Mouse (Mus musculus): ENCODE data around the gene Tnnt3. TPM values are rescaled to one million over a fixed set of nuclear protein-coding genes. Genes with fewer than 3 reads are reported as not detected.

Gene Tnnt3
- polyA plus RNA-seq, 1 experiment = 2.2 TPM

DNA sequence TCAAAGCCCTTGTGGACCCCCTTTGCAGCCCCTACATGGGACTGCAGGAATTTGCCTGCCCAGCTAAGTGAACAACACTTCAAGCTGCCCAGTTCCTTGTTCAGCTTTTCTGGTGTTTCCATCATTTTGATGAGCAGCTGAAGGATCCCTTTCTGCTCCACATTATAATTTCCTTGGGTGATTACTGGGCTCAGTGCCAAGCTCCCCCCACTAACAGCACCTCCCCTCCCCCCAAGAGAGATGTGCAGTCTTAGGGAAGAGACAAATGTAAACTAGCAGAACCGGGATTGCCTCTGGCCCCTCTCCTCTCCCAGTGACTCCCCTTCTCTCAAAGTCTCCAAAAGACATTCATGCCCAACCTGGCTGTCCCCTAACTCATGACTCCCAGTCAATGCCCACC is 56.0 kb downstream of the Tnnt3 start:
- TF ChIP-seq CTCF (IDR thresholded peaks at IDR 0.05; ENCODE audit: borderline replicate concordance, control insufficient read depth, extremely low read depth, insufficient read depth, low read length, poor library complexity) (no peak), POLR2A (IDR thresholded peaks at IDR 0.05; ENCODE audit: control insufficient read depth, extremely low read depth, insufficient read depth, low read length, poor library complexity) (no peak)
- Histone ChIP-seq H3K4me1 (replicated peaks; ENCODE audit: control insufficient read depth, insufficient read depth, low read length) (peaks cover 2% of the 10 kb centered on the region; the same call in 1 of the 2 replicates), H3K27ac (ENCODE audit: control insufficient read depth, insufficient read depth, low read length) (no peak overlapping the region), H3K4me3 (ENCODE audit: control insufficient read depth, insufficient read depth, low read length) (no peak overlapping the region), H3K36me3 (ENCODE audit: control insufficient read depth, insufficient read depth, low read length) (no peaks in the 10 kb centered on the region), H3K27me3 (ENCODE audit: control insufficient read depth, insufficient read depth, low read length) (no peaks in the 10 kb centered on the region)
- DNase-seq = no peak
- 68% methylated on average over 1 of the region's 1 CpGs for WGBS

DNA sequence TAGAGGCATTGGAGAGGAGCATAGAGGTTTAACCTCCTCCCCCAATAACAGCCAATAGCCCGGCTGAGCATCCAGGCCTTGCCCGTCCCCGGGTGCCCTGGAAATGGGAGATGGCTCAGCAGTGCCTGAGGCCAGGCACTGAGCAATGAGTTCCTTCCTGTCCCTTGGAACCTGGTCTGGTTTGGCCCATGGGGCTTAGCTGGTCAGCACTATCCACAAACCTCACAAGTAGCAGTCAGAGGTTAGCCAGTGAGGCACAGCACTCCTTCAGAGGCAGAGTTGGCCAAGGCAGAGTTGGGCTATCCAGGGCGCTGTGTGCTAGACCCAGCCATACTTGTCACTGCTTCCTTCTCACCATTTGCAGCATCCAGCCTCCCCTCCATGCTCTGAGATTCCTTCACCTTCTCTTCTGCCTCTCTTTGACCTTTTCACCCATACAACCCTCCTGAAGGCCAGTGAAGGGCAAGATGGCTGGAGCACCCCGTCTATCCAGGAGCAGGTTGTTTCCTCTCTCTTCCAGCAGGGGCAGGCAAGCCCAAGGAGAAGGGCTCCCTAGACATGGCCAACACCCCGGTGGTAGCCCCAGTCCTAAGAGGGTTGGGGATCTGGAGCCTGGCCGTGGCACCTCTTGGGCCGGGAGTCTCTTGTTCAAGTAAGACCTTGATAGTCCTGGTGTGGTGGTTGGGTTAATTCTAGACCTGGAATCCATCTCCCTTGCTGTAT is 56.9 kb downstream of the Tnnt3 start:
- WGBS = 88% methylated on average over 8 of the region's 8 CpGs
- DNase-seq = no peak
- no peak overlapping the region for H3K27ac ChIP-seq (ENCODE audit: control insufficient read depth, insufficient read depth, low read length)
- H3K36me3 ChIP-seq (ENCODE audit: control insufficient read depth, insufficient read depth, low read length) = no peaks in the 10 kb centered on the region
- no peaks in the 10 kb centered on the region for H3K27me3 ChIP-seq (ENCODE audit: control insufficient read depth, insufficient read depth, low read length)
- no peak for TF ChIP-seq CTCF (IDR thresholded peaks at IDR 0.05; ENCODE audit: borderline replicate concordance, control insufficient read depth, extremely low read depth, insufficient read depth, low read length, poor library complexity)
- TF ChIP-seq POLR2A (IDR thresholded peaks at IDR 0.05; ENCODE audit: control insufficient read depth, extremely low read depth, insufficient read depth, low read length, poor library complexity) = no peak
- H3K4me1 ChIP-seq (replicated peaks; ENCODE audit: control insufficient read depth, insufficient read depth, low read length) = peaks cover 2% of the 10 kb centered on the region; the same call in 1 of the 2 replicates
- H3K4me3 ChIP-seq (ENCODE audit: control insufficient read depth, insufficient read depth, low read length) = no peak overlapping the region

DNA sequence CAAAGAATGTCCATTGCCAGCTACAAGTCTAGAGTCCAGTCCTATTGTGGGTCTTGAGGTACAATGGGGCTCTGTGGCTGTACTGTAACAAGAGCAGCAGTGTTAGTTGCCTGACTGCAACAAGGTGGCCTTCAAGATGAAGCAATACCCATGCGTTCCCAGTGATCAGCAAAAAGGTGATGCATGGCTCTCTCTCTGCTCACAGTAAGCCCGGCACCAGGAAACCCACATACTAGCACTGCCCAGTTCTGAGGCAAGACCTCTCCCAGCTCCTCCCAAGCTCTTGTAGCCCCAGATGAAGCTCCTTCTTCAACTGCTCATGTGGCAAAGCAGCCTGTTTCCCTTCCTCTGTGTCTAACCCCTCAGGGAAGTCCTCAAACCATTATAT is 57.4 kb downstream of the Tnnt3 start:
- Histone ChIP-seq H3K4me1 (replicated peaks; ENCODE audit: control insufficient read depth, insufficient read depth, low read length) (peaks cover 2% of the 10 kb centered on the region; the same call in 1 of the 2 replicates), H3K27ac (ENCODE audit: control insufficient read depth, insufficient read depth, low read length) (no peak overlapping the region), H3K36me3 (ENCODE audit: control insufficient read depth, insufficient read depth, low read length) (no peaks in the 10 kb centered on the region), H3K27me3 (ENCODE audit: control insufficient read depth, insufficient read depth, low read length) (no peaks in the 10 kb centered on the region), H3K4me3 (ENCODE audit: control insufficient read depth, insufficient read depth, low read length) (no peak overlapping the region)
- no peak for DNase-seq
- WGBS = 96% methylated on average over 2 of the region's 2 CpGs
- no peak for TF ChIP-seq CTCF (IDR thresholded peaks at IDR 0.05; ENCODE audit: borderline replicate concordance, control insufficient read depth, extremely low read depth, insufficient read depth, low read length, poor library complexity)

DNA sequence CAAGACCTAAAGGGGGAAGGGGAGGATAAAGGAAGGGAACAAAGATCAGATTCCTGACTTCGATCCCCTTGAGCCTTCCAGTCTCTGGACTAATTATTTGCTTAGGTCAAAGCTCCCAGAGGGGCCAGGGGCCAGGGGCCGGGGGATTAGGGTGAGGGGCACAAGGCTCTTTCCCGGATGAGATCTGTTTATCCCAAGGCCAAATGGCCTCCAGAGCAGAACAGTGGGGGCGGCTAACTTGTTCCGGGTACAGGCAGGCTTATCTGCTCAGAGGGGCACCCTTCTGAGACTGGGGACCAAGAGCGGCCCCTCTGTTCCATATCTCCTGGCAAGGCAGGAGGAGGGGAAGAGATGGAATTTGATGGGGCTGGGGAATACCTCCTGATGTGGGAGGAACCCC is 59.1 kb downstream of the Tnnt3 start:
- TF ChIP-seq CTCF (IDR thresholded peaks at IDR 0.05; ENCODE audit: borderline replicate concordance, control insufficient read depth, extremely low read depth, insufficient read depth, low read length, poor library complexity) (no peak), POLR2A (IDR thresholded peaks at IDR 0.05; ENCODE audit: control insufficient read depth, extremely low read depth, insufficient read depth, low read length, poor library complexity) (no peak)
- DNase-seq = no peak
- 91% methylated on average over 6 of the region's 6 CpGs for WGBS
- H3K36me3 ChIP-seq (ENCODE audit: control insufficient read depth, insufficient read depth, low read length) = no peaks in the 10 kb centered on the region
- H3K4me1 ChIP-seq (replicated peaks; ENCODE audit: control insufficient read depth, insufficient read depth, low read length) = peaks cover 2% of the 10 kb centered on the region; the same call in 1 of the 2 replicates
- no peak overlapping the region for H3K27ac ChIP-seq (ENCODE audit: control insufficient read depth, insufficient read depth, low read length)
- no peaks in the 10 kb centered on the region for H3K27me3 ChIP-seq (ENCODE audit: control insufficient read depth, insufficient read depth, low read length)
- H3K4me3 ChIP-seq (ENCODE audit: control insufficient read depth, insufficient read depth, low read length) = no peak overlapping the region

DNA sequence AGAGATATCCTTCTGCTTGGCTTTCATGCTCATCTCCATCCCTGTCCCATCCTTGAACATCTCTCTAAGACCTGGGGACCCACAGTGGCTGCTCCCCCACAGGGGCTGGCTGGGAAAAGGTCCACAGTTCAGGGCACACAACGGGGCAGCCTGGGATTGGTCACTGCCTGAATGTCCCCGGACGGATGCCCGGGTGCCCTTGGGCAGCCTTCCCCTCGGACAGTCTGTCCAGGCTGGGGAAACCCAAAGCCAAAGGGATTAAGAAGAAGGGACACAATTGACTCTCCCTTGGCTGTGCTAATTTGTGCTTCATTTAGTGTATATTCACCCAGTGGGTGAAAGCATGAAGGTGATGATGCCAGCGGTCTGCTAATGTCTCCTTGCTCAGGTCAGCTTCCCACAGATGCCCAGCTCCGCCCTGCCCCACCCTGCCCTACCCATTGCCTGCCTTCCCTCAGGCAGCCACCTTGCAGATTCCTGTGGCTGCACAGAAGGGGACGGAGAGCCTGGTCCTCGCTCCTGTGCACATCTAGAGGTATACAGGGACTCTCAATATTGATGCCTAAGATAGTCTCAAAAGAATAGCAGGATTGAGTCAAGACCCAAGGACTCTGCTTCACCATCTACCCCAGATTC is 60.0 kb downstream of the Tnnt3 start:
- WGBS = 94% methylated on average over 9 of the region's 9 CpGs
- Histone ChIP-seq H3K27me3 (ENCODE audit: control insufficient read depth, insufficient read depth, low read length) (no peaks in the 10 kb centered on the region), H3K27ac (ENCODE audit: control insufficient read depth, insufficient read depth, low read length) (no peak overlapping the region), H3K36me3 (ENCODE audit: control insufficient read depth, insufficient read depth, low read length) (no peaks in the 10 kb centered on the region), H3K4me1 (replicated peaks; ENCODE audit: control insufficient read depth, insufficient read depth, low read length) (0 out of 2 replicates have a peak, but pooled peaks cover 1% of the 10 kb centered on the region), H3K4me3 (ENCODE audit: control insufficient read depth, insufficient read depth, low read length) (no peak overlapping the region)
- no peak for DNase-seq
- TF ChIP-seq CTCF (IDR thresholded peaks at IDR 0.05; ENCODE audit: borderline replicate concordance, control insufficient read depth, extremely low read depth, insufficient read depth, low read length, poor library complexity) (no peak), POLR2A (IDR thresholded peaks at IDR 0.05; ENCODE audit: control insufficient read depth, extremely low read depth, insufficient read depth, low read length, poor library complexity) (no peak)

DNA sequence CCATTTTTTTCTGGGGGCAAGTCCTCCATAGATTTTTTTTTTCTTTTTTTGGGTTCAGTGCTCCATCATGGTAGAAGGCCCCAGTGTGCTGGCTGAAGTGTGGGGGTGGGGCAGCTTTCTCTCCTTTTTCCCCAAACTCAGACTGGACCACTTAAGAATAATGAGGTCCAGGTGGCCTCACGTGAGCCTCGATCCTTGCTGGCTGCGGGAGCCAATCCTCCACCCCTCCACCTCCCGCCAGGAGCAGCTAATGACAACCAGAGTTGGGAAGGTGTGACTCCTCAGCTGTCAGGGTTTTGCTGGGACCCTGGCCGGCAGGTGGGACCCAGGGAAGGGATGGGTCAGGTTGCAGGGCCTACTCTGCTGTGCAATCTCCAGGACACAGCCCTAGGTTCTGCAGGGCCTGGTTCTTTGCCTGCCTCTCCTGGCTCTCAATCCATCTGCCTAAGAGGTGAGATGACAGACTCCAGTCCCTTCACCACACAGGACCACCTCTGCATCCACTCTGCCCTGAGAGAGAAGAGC is 61.1 kb downstream of the Tnnt3 start:
- H3K27me3 ChIP-seq (ENCODE audit: control insufficient read depth, insufficient read depth, low read length) = no peaks in the 10 kb centered on the region
- no peak overlapping the region for H3K4me3 ChIP-seq (ENCODE audit: control insufficient read depth, insufficient read depth, low read length)
- H3K27ac ChIP-seq (ENCODE audit: control insufficient read depth, insufficient read depth, low read length) = no peak overlapping the region
- WGBS = 94% methylated on average over 5 of the region's 5 CpGs
- DNase-seq = no peak
- TF ChIP-seq POLR2A (IDR thresholded peaks at IDR 0.05; ENCODE audit: control insufficient read depth, extremely low read depth, insufficient read depth, low read length, poor library complexity) = no peak
- H3K36me3 ChIP-seq (ENCODE audit: control insufficient read depth, insufficient read depth, low read length) = no peaks in the 10 kb centered on the region
- H3K4me1 ChIP-seq (replicated peaks; ENCODE audit: control insufficient read depth, insufficient read depth, low read length) = no peaks in the 10 kb centered on the region

All from thymus, adult 2 months (tissue).